Mouse (Mus musculus) embryo, embryonic 11 days (tissue): ENCODE data around the gene Tdrd3.

ENCODE experiments used
- DNase-seq: peaks from one replicate; pipeline ENCODE4 v3.0.0-alpha.2; 2015

Tdrd3 gene

GRCm38 (mm10) chr14:87415808-87416721 lies at the start of gene Tdrd3:
Gene Tdrd3, plus strand, starts transcription at chr14:87416639.
- peak; percentile 96 for DNase-seq

GRCm38 (mm10) chr14:87367169-87367568 lies 49.3 kb upstream of the Tdrd3 start:
- no peak for DNase-seq

- no peak for DNase-seq
These were observed 33.4 kb upstream of the Tdrd3 start for GRCm38 (mm10) chr14:87383041-87383440.

GRCm38 (mm10) chr14:87384288-87385268 lies 31.9 kb upstream of the Tdrd3 start:
- no peak for DNase-seq

- DNase-seq, result no peak
These were observed 23.3 kb upstream of the Tdrd3 start for GRCm38 (mm10) chr14:87393096-87393495.

- DNase-seq, result no peak
These were observed 19.8 kb upstream of the Tdrd3 start for GRCm38 (mm10) chr14:87396643-87397042.

- DNase-seq, result no peak
These were observed 992 bp upstream of the Tdrd3 start for GRCm38 (mm10) chr14:87415486-87415807.

- DNase-seq, result peak; percentile 77
These were observed 584 bp downstream of the Tdrd3 start for GRCm38 (mm10) chr14:87416755-87417690.

GRCm38 (mm10) chr14:87417691-87418070 lies 1.2 kb downstream of the Tdrd3 start:
- DNase-seq, result peak; percentile 55

- no peak for DNase-seq
These were observed 3.3 kb downstream of the Tdrd3 start for GRCm38 (mm10) chr14:87419740-87420139.

GRCm38 (mm10) chr14:87420576-87420975 lies 4.1 kb downstream of the Tdrd3 start:
- DNase-seq, result no peak

- no peak for DNase-seq
These were observed 6.0 kb downstream of the Tdrd3 start for GRCm38 (mm10) chr14:87422432-87422831.

- DNase-seq, result no peak
These were observed 10.0 kb downstream of the Tdrd3 start for GRCm38 (mm10) chr14:87426297-87426922.

GRCm38 (mm10) chr14:87427032-87427431 lies 10.6 kb downstream of the Tdrd3 start:
- no peak for DNase-seq

GRCm38 (mm10) chr14:87427659-87428289 lies 11.3 kb downstream of the Tdrd3 start:
- no peak for DNase-seq

- DNase-seq, result no peak
These were observed 17.0 kb downstream of the Tdrd3 start for GRCm38 (mm10) chr14:87433390-87433915.

GRCm38 (mm10) chr14:87435382-87435781 lies 18.9 kb downstream of the Tdrd3 start:
- no peak for DNase-seq

GRCm38 (mm10) chr14:87439721-87440120 lies 23.3 kb downstream of the Tdrd3 start:
- no peak for DNase-seq

GRCm38 (mm10) chr14:87446331-87446913 lies 30.0 kb downstream of the Tdrd3 start:
- no peak for DNase-seq

- DNase-seq, result peak; percentile 74
These were observed 35.4 kb downstream of the Tdrd3 start for GRCm38 (mm10) chr14:87451645-87452443.
